Mouse (Mus musculus) lung, embryonic 14.5 days (tissue): ENCODE measurements around the gene Atp6v1fnb. TPM values are rescaled to one million over a fixed set of nuclear protein-coding genes. Genes with fewer than 3 reads are reported as not detected.
A peak's percentile ranks its signal among the peaks of the same experiment; 100 is the strongest.

ENCODE experiments used
- ATAC-seq: fragments of 200-750 bp; cut with Nextera tagmentation; 2 replicates; pipeline ENCODE4 v1.8.0; 2017; ENCODE audit warnings: mild to moderate bottlenecking, moderate TSS enrichment, moderate library complexity; ENCODE audit not compliant: insufficient read depth
- DNase-seq: peaks from one replicate; pipeline ENCODE4 v3.0.0-alpha.2; 2015
- H3K27ac ChIP-seq: fragments of 300-500 bp; sonication (generic); 2 replicates; pipeline ENCODE4 v1.5.1; 2014; ENCODE audit warnings: low read depth, mild to moderate bottlenecking, moderate library complexity
- H3K27me3 ChIP-seq: fragments of 300-500 bp; sonication (generic); 2 replicates; pipeline ENCODE4 v1.6.1; 2014; ENCODE audit warnings: low read length, control low read depth; ENCODE audit not compliant: insufficient read depth
- H3K36me3 ChIP-seq: fragments of 300-500 bp; sonication (generic); 2 replicates; pipeline ENCODE4 v1.6.1; 2014; ENCODE audit warnings: control low read depth; ENCODE audit not compliant: insufficient read depth
- H3K4me1 ChIP-seq: fragments of 300-500 bp; sonication (generic); 2 replicates; pipeline ENCODE4 v1.6.1; 2014; ENCODE audit warnings: antibody characterized with exemption, control low read depth; ENCODE audit not compliant: insufficient read depth
- H3K4me2 ChIP-seq: fragments of 300-500 bp; sonication (generic); 2 replicates; pipeline ENCODE4 v1.6.1; 2014; ENCODE audit warnings: mild to moderate bottlenecking
- H3K4me3 ChIP-seq: fragments of 300-500 bp; sonication (generic); 2 replicates; pipeline ENCODE4 v1.5.1; 2014; ENCODE audit warnings: low read depth, low read length
- H3K9ac ChIP-seq: fragments of 300-500 bp; sonication (generic); 2 replicates; pipeline ENCODE4 v1.6.1; 2014
- H3K9me3 ChIP-seq: fragments of 300-500 bp; sonication (generic); 2 replicates; pipeline ENCODE4 v1.6.1; 2016; ENCODE audit warnings: low read depth, low read length, control low read depth
- CTCF ChIP-seq: IDR thresholded peaks from 2 replicates; pipeline ENCODE4 v1.5.1; 2016; ENCODE audit warnings: antibody characterized with exemption, low read depth
- WGBS: fragments of 180-500 bp; shearing (Covaris S2); extraction: QIAGEN DNeasy Blood & Tissue Kit; methylation state at CpG from one replicate; pipeline ENCODE4 v1.1.7; 2014; 5-methylcytosine and 5-hydroxymethylcytosine counted together
- polyA plus RNA-seq: library from polyadenylated mRNA; unstranded; fragments of >200 nt; fragmentation: Nextera tagmentation; extraction: Ambion mirVana; gene quantifications from 2 replicates; pipeline ENCODE4 v1.2.1, GENCODE M21; 2014

Atp6v1fnb gene
- polyA plus RNA-seq, 1 experiment from 2014 or later = not detected

GRCm38 (mm10) chr6:29506834-29507233, 35.6 kb downstream of the Atp6v1fnb start:
- TF ChIP-seq CTCF = no peak
- H3K36me3 ChIP-seq = peaks cover 3% of the 10 kb centered on the region; the same call in 1 of the 2 replicates
- peak overlapping the region; percentile 59 for H3K9ac ChIP-seq
- ATAC-seq (peak; percentile 5; the same call in 1 of the 2 replicates), DNase-seq (no peak)
- peak overlapping the region; percentile 62 for H3K4me3 ChIP-seq
- 20% methylated on average over 8 of the region's 8 CpGs for WGBS
- no peak overlapping the region for H3K27ac ChIP-seq
- no peaks in the 10 kb centered on the region for H3K9me3 ChIP-seq
- no peaks in the 10 kb centered on the region for H3K27me3 ChIP-seq
- H3K4me1 ChIP-seq = no peaks in the 10 kb centered on the region; the same call in 1 of the 2 replicates
- peak overlapping the region; percentile 66 for H3K4me2 ChIP-seq

- H3K4me3 ChIP-seq = peak within 1 kb of the TSS; percentile 62
- peak within 1 kb of the TSS; percentile 59 for H3K9ac ChIP-seq
- no peak within 1 kb of the TSS for H3K27ac ChIP-seq
- TF ChIP-seq CTCF = no peak
- H3K4me2 ChIP-seq = peak within 1 kb of the TSS; percentile 66
- no peaks in the 10 kb centered on the region for H3K27me3 ChIP-seq
- no peaks in the 10 kb centered on the region; the same call in 1 of the 2 replicates for H3K4me1 ChIP-seq
- no peaks in the 10 kb centered on the region for H3K9me3 ChIP-seq
- under 1% methylated on average over 41 of the region's 47 CpGs for WGBS
- ATAC-seq (peak; percentile 81), DNase-seq (peak; percentile 72)
- peaks cover 3% of the 10 kb centered on the region; the same call in 1 of the 2 replicates for H3K36me3 ChIP-seq
Observed at GRCm38 (mm10) chr6:29507447-29508309, 36.4 kb downstream of the Atp6v1fnb start, which contains the start of gene Kcp. Kcp (minus strand) TSS chr6:29507952.

- no peak for TF ChIP-seq CTCF
- no peak overlapping the region for H3K4me2 ChIP-seq
- H3K27me3 ChIP-seq = no peaks in the 10 kb centered on the region
- 0 out of 2 replicates have a peak, but pooled peaks cover under 1% of the 10 kb centered on the region for H3K36me3 ChIP-seq
- no peak overlapping the region for H3K4me3 ChIP-seq
- H3K4me1 ChIP-seq = no peaks in the 10 kb centered on the region; the same call in 1 of the 2 replicates
- no peak overlapping the region for H3K9ac ChIP-seq
- H3K9me3 ChIP-seq = no peaks in the 10 kb centered on the region
- DNase-seq = peak; percentile 26
- H3K27ac ChIP-seq = no peak overlapping the region
- WGBS = 42% methylated on average over 2 of the region's 2 CpGs
- no peak for ATAC-seq
Observed at GRCm38 (mm10) chr6:29509086-29509485, 37.8 kb downstream of the Atp6v1fnb start.

GRCm38 (mm10) chr6:29513284-29513683, 42.0 kb downstream of the Atp6v1fnb start:
- peak; percentile 93 for DNase-seq
- Histone ChIP-seq H3K36me3 (no peaks in the 10 kb centered on the region), H3K4me3 (0 out of 2 replicates have a peak overlapping the region, but pooled peaks have one; percentile 3), H3K27me3 (no peaks in the 10 kb centered on the region), H3K4me1 (no peaks in the 10 kb centered on the region; the same call in 1 of the 2 replicates), H3K4me2 (peak overlapping the region; percentile 55), H3K9ac (no peak overlapping the region), H3K27ac (peak overlapping the region; percentile 71; the same call in 1 of the 2 replicates), H3K9me3 (no peaks in the 10 kb centered on the region)
- TF ChIP-seq CTCF = no peak
- ATAC-seq = peak; percentile 84
- under 1% methylated on average over 11 of the region's 11 CpGs for WGBS

GRCm38 (mm10) chr6:29517139-29517538, 45.9 kb downstream of the Atp6v1fnb start:
- Histone ChIP-seq H3K36me3 (no peaks in the 10 kb centered on the region), H3K9me3 (no peaks in the 10 kb centered on the region), H3K27me3 (no peaks in the 10 kb centered on the region), H3K27ac (no peak overlapping the region), H3K4me3 (no peak overlapping the region), H3K9ac (no peak overlapping the region), H3K4me2 (no peak overlapping the region), H3K4me1 (no peaks in the 10 kb centered on the region; the same call in 1 of the 2 replicates)
- TF ChIP-seq CTCF = peak; percentile 90
- ATAC-seq (peak; percentile 25; the same call in 1 of the 2 replicates), DNase-seq (peak; percentile 83)
- 5% methylated on average over 5 of the region's 5 CpGs for WGBS

GRCm38 (mm10) chr6:29522626-29523300, 51.5 kb downstream of the Atp6v1fnb start:
- no peak overlapping the region for H3K27ac ChIP-seq
- H3K9ac ChIP-seq = no peak overlapping the region
- TF ChIP-seq CTCF = no peak
- 53% methylated on average over 6 of the region's 6 CpGs for WGBS
- H3K27me3 ChIP-seq = peaks cover 17% of the 10 kb centered on the region
- H3K36me3 ChIP-seq = no peaks in the 10 kb centered on the region
- no peak overlapping the region for H3K4me3 ChIP-seq
- no peaks in the 10 kb centered on the region for H3K9me3 ChIP-seq
- H3K4me1 ChIP-seq = peaks cover 4% of the 10 kb centered on the region; the same call in 1 of the 2 replicates
- no peak overlapping the region for H3K4me2 ChIP-seq
- no peak for DNase-seq
- ATAC-seq = no peak

Other genes starting within 250 kb of the Atp6v1fnb start
- gene Hilpda, start 198.9 kb upstream of the Atp6v1fnb start, polyA plus RNA-seq = 40.4 and 40.5 TPM in 2 replicates
- gene Fam71f2, start 191.8 kb upstream of the Atp6v1fnb start, polyA plus RNA-seq = 0.42 and 0.47 TPM in 2 replicates
- gene Fam71f1, start 152.3 kb upstream of the Atp6v1fnb start, polyA plus RNA-seq = 0.19 TPM in 1 of 2 replicates, not detected in the other
- gene Calu, start 123.4 kb upstream of the Atp6v1fnb start, polyA plus RNA-seq = 451 and 469 TPM in 2 replicates
- gene Opn1sw, start 83.0 kb upstream of the Atp6v1fnb start, polyA plus RNA-seq = 0.61 and 0.84 TPM in 2 replicates
- 15.3 and 15.8 TPM in 2 replicates for gene Ccdc136, start 75.1 kb upstream of the Atp6v1fnb start, polyA plus RNA-seq
- 8.8 and 10.1 TPM in 2 replicates for gene Flnc, start 38.2 kb upstream of the Atp6v1fnb start, polyA plus RNA-seq
- 182 and 184 TPM in 2 replicates for gene Atp6v1f, start 3.7 kb upstream of the Atp6v1fnb start, polyA plus RNA-seq
- gene Kcp, start 36.5 kb downstream of the Atp6v1fnb start, polyA plus RNA-seq = 17.3 and 22.0 TPM in 2 replicates
- gene Irf5, start 55.2 kb downstream of the Atp6v1fnb start, polyA plus RNA-seq = 3.7 and 4.2 TPM in 2 replicates
- 96.1 and 99.3 TPM in 2 replicates for gene Tnpo3, start 138.4 kb downstream of the Atp6v1fnb start, polyA plus RNA-seq
- gene Tspan33, start 222.8 kb downstream of the Atp6v1fnb start, polyA plus RNA-seq = 2.0 and 2.1 TPM in 2 replicates